Mouse (Mus musculus): Measurements from ENCODE around the gene Plppr1. TPM values are rescaled to one million over a fixed set of nuclear protein-coding genes. Genes with fewer than 3 reads are reported as not detected.

The Plppr1 gene
- total and polyA plus RNA-seq, 3 experiments = not detected

GRCm38 (mm10) chr4:49069471-49069870 lies 10.4 kb downstream of the Plppr1 start:
- H3K4me1 ChIP-seq (ENCODE audit: control insufficient read depth in 1 of 2, insufficient read depth in 2 of 2) = peaks cover 0 to 3% of the 10 kb centered on the region in 2 experiments; a peak in 2 of 4 replicates
- H3K4me3 ChIP-seq (replicated peaks in 1 of 3; ENCODE audit: low read depth in 2 of 3, low read length in 2 of 3, poor library complexity in 1 of 3) = no peak overlapping the region
- no peaks in the 10 kb centered on the region for H3K79me2 ChIP-seq (replicated peaks; ENCODE audit: control insufficient read depth, extremely low read depth, insufficient read depth, poor library complexity, severe bottlenecking)
- H3K27ac ChIP-seq (ENCODE audit: insufficient read depth, low read depth) = no peak overlapping the region
- in situ Hi-C loops (cut with MboI; ENCODE audit: low pct_ligation_motif_present, low pct_unique_long_range_greater_than_20kb, low sequenced_read_pairs) = no loop called here
- no peaks in the 10 kb centered on the region for H3K36me3 ChIP-seq (replicated peaks in 1 of 2; ENCODE audit: control insufficient read depth in 1 of 2, insufficient read depth in 1 of 2, low read length in 1 of 2)
- H3K9me3 ChIP-seq (replicated peaks; ENCODE audit: low read length) = no peaks in the 10 kb centered on the region
- H3K9ac ChIP-seq (ENCODE audit: insufficient read depth, low read depth) = no peak overlapping the region
- no peak for TF ChIP-seq ZMIZ1 (IDR thresholded peaks at IDR 0.05; ENCODE audit: low read depth, low read length)
- no peak for TF ChIP-seq ZC3H11A (IDR thresholded peaks at IDR 0.05; ENCODE audit: low read depth, low read length)
- no peak for TF ChIP-seq USF2 (conservative IDR thresholded peaks at IDR 0.05; ENCODE audit: low read depth, low read length)
- no peak for TF ChIP-seq JUN (IDR thresholded peaks at IDR 0.05; ENCODE audit: insufficient read depth, low read depth, low read length)
- no peak for TF ChIP-seq KAT2A (IDR thresholded peaks at IDR 0.05; ENCODE audit: insufficient replicate concordance, low read length)
- no peak for TF ChIP-seq POLR2A (IDR thresholded peaks at IDR 0.05; ENCODE audit: low read depth, low read length)
- dilution Hi-C loops (cut with MboI; ENCODE audit: extremely low pct_ligation_motif_present, extremely low pct_unique_long_range_greater_than_20kb, low sequenced_read_pairs) = no loop called here
- no peak for DNase-seq (ENCODE audit: extremely low read depth)
- no peaks in the 10 kb centered on the region for H3K27me3 ChIP-seq (replicated peaks)
- no peak overlapping the region for H3K4me2 ChIP-seq (ENCODE audit: insufficient read depth, low read depth, poor library complexity, severe bottlenecking)

- H3K4me1 ChIP-seq (ENCODE audit: control insufficient read depth in 1 of 2, insufficient read depth in 2 of 2) = peaks cover 0 to 3% of the 10 kb centered on the region in 2 experiments; a peak in 2 of 4 replicates
- in situ Hi-C loops (cut with MboI; ENCODE audit: low pct_ligation_motif_present, low pct_unique_long_range_greater_than_20kb, low sequenced_read_pairs) = no loop called here
These were observed 13.8 kb downstream of the Plppr1 start for GRCm38 (mm10) chr4:49072886-49073285.

GRCm38 (mm10) chr4:49075881-49076280 lies 16.8 kb downstream of the Plppr1 start:
- H3K36me3 ChIP-seq (replicated peaks in 1 of 2; ENCODE audit: control insufficient read depth in 1 of 2, insufficient read depth in 1 of 2, low read length in 1 of 2) = no peaks in the 10 kb centered on the region
- H3K9me3 ChIP-seq (replicated peaks; ENCODE audit: low read length) = no peaks in the 10 kb centered on the region
- in situ Hi-C loops (cut with MboI; ENCODE audit: low pct_ligation_motif_present, low pct_unique_long_range_greater_than_20kb, low sequenced_read_pairs) = no loop called here
- dilution Hi-C loops (cut with MboI; ENCODE audit: extremely low pct_ligation_motif_present, extremely low pct_unique_long_range_greater_than_20kb, low sequenced_read_pairs) = no loop called here
- H3K4me2 ChIP-seq (ENCODE audit: insufficient read depth, low read depth, poor library complexity, severe bottlenecking) = no peak overlapping the region
- no peak overlapping the region for H3K9ac ChIP-seq (ENCODE audit: insufficient read depth, low read depth)
- no peak overlapping the region for H3K4me3 ChIP-seq (replicated peaks in 1 of 3; ENCODE audit: low read depth in 2 of 3, low read length in 2 of 3, poor library complexity in 1 of 3)
- DNase-seq (ENCODE audit: extremely low read depth) = no peak
- peaks cover 0 to 11% of the 10 kb centered on the region in 2 experiments; a peak in 2 of 4 replicates for H3K4me1 ChIP-seq (ENCODE audit: control insufficient read depth in 1 of 2, insufficient read depth in 2 of 2)
- no peak overlapping the region for H3K27ac ChIP-seq (ENCODE audit: insufficient read depth, low read depth)
- TF ChIP-seq MXI1 (IDR thresholded peaks at IDR 0.05; ENCODE audit: low read depth, low read length) (no peak), EP300 (IDR thresholded peaks at IDR 0.05; ENCODE audit: low read length) (no peak), MAFK (IDR thresholded peaks at IDR 0.05; ENCODE audit: insufficient replicate concordance, low read length) (no peak), IRF4 (IDR thresholded peaks at IDR 0.05; ENCODE audit: low read depth, low read length) (no peak), ZMIZ1 (IDR thresholded peaks at IDR 0.05; ENCODE audit: low read depth, low read length) (no peak), NELFE (IDR thresholded peaks at IDR 0.05; ENCODE audit: low read depth, low read length) (no peak), MEF2A (IDR thresholded peaks at IDR 0.05; ENCODE audit: borderline replicate concordance, low read depth, low read length) (no peak), E2F4 (IDR thresholded peaks at IDR 0.05; ENCODE audit: insufficient replicate concordance, low read depth, low read length) (no peak), ZC3H11A (IDR thresholded peaks at IDR 0.05; ENCODE audit: low read depth, low read length) (no peak), POLR2AphosphoS2 (IDR thresholded peaks at IDR 0.05; ENCODE audit: low read depth, low read length) (no peak), ZNF384 (IDR thresholded peaks at IDR 0.05; ENCODE audit: low read depth, low read length) (no peak), BHLHE40 (IDR thresholded peaks at IDR 0.05; ENCODE audit: low read depth, low read length) (no peak), CTCF (conservative IDR thresholded peaks at IDR 0.05 in 1 of 2, IDR thresholded peaks at IDR 0.05 in 1 of 2; ENCODE audit: low read depth in 2 of 2, low read length in 2 of 2) (no peak), JUN (IDR thresholded peaks at IDR 0.05; ENCODE audit: insufficient read depth, low read depth, low read length) (no peak), MAX (IDR thresholded peaks at IDR 0.05; ENCODE audit: low read length) (no peak), UBTF (IDR thresholded peaks at IDR 0.05; ENCODE audit: low read depth, low read length) (no peak), MYC (IDR thresholded peaks at IDR 0.05; ENCODE audit: low read depth, low read length) (no peak), PAX5 (IDR thresholded peaks at IDR 0.05; ENCODE audit: low read length) (no peak)
- H3K79me2 ChIP-seq (replicated peaks; ENCODE audit: control insufficient read depth, extremely low read depth, insufficient read depth, poor library complexity, severe bottlenecking) = no peaks in the 10 kb centered on the region
- H3K27me3 ChIP-seq (replicated peaks) = no peaks in the 10 kb centered on the region

More at GRCm38 (mm10) chr4:49072886-49073285, 13.8 kb downstream of the Plppr1 start:
- H3K4me2 ChIP-seq (ENCODE audit: insufficient read depth, low read depth, poor library complexity, severe bottlenecking) = no peak overlapping the region
- H3K27me3 ChIP-seq (replicated peaks) = no peaks in the 10 kb centered on the region
- no peaks in the 10 kb centered on the region for H3K36me3 ChIP-seq (replicated peaks in 1 of 2; ENCODE audit: control insufficient read depth in 1 of 2, insufficient read depth in 1 of 2, low read length in 1 of 2)
- no peak for DNase-seq (ENCODE audit: extremely low read depth)
- no peak for TF ChIP-seq RCOR1 (conservative IDR thresholded peaks at IDR 0.05; ENCODE audit: low read depth, low read length)
- TF ChIP-seq POLR2AphosphoS2 (IDR thresholded peaks at IDR 0.05; ENCODE audit: low read depth, low read length) = no peak
- no peak for TF ChIP-seq E2F4 (IDR thresholded peaks at IDR 0.05; ENCODE audit: insufficient replicate concordance, low read depth, low read length)
- no peak for TF ChIP-seq ELF1 (IDR thresholded peaks at IDR 0.05; ENCODE audit: low read depth, low read length)
- no peak for TF ChIP-seq MAFK (IDR thresholded peaks at IDR 0.05; ENCODE audit: insufficient replicate concordance, low read length)
- no peak for TF ChIP-seq ZNF384 (IDR thresholded peaks at IDR 0.05; ENCODE audit: low read depth, low read length)
- TF ChIP-seq SMC3 (IDR thresholded peaks at IDR 0.05; ENCODE audit: low read depth, low read length) = no peak
- no peak for TF ChIP-seq MXI1 (IDR thresholded peaks at IDR 0.05; ENCODE audit: low read depth, low read length)
- no peak for TF ChIP-seq RAD21 (IDR thresholded peaks at IDR 0.05; ENCODE audit: low read depth, low read length)
- TF ChIP-seq PAX5 (IDR thresholded peaks at IDR 0.05; ENCODE audit: low read length) = no peak
- no peak for TF ChIP-seq SIN3A (IDR thresholded peaks at IDR 0.05; ENCODE audit: low read length)
- TF ChIP-seq HCFC1 (IDR thresholded peaks at IDR 0.05; ENCODE audit: low read depth, low read length) = no peak
- no peak for TF ChIP-seq GABPA (IDR thresholded peaks at IDR 0.05; ENCODE audit: insufficient replicate concordance, low read depth, low read length)
- no peak for TF ChIP-seq POLR2A (IDR thresholded peaks at IDR 0.05; ENCODE audit: low read depth, low read length)
- TF ChIP-seq BHLHE40 (IDR thresholded peaks at IDR 0.05; ENCODE audit: low read depth, low read length) = no peak
- no peak for TF ChIP-seq ZC3H11A (IDR thresholded peaks at IDR 0.05; ENCODE audit: low read depth, low read length)
- no peaks in the 10 kb centered on the region for H3K79me2 ChIP-seq (replicated peaks; ENCODE audit: control insufficient read depth, extremely low read depth, insufficient read depth, poor library complexity, severe bottlenecking)
- H3K9ac ChIP-seq (ENCODE audit: insufficient read depth, low read depth) = no peak overlapping the region
- no peaks in the 10 kb centered on the region for H3K9me3 ChIP-seq (replicated peaks; ENCODE audit: low read length)
- no peak overlapping the region for H3K27ac ChIP-seq (ENCODE audit: insufficient read depth, low read depth)
- H3K4me3 ChIP-seq (replicated peaks in 1 of 3; ENCODE audit: low read depth in 2 of 3, low read length in 2 of 3, poor library complexity in 1 of 3) = no peak overlapping the region
- dilution Hi-C loops (cut with MboI; ENCODE audit: extremely low pct_ligation_motif_present, extremely low pct_unique_long_range_greater_than_20kb, low sequenced_read_pairs) = no loop called here
